Mouse (Mus musculus): ENCODE measurements at regions not wholly inside any gene's neighbourhood (a gene's known extent, or its start where the extent isn't known, plus 50 kb on each side); places are given as distances from the start of the nearest gene placed in this dataset.

GRCm38 (mm10) chr10:43792618-43793017 is 108.9 kb downstream of the Qrsl1 start:
- no peak for DNase-seq

DNA sequence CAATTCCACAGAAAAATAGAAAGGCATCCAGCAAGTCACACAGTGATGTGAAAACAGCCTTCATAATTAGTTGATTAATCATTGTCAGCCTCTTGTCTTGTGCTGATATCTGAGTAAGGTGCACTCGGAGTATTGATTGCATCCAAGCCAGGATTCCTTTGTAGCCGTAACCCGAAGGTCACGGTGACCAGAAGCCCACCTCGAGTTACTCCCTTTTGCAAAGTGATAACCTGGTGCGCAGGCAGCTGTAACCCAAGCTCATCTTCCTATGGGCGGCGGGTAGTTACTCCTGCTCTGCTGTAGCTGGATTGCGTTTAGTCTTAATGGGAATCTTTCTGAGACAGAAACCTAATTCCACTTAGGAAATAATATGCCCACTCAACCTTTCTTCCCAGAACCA is 107.0 kb downstream of the Qrsl1 start:
- DNase-seq, result no peak

DNA sequence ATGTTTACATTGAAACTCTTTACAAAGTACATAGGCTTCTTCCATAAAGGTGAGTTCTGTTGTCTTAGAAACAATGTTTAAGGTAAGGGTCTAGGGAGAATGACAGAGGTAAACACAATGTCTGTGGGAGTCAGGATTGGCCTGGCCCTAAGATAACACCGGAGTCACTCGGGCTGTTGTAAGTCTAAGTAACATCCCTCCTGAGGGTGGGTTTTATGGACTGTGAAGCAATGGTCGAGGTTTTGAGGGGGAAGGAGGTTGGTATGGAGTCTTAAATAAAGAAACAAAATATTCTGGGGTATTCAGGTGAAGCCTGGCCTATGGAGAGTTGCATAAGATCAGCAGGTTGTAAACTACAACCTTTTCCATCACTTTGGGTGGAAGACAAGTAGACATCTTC is 101.5 kb downstream of the Qrsl1 start:
- DNase-seq, result no peak

GRCm38 (mm10) chr10:43815291-43815690 is 86.3 kb downstream of the Qrsl1 start:
- no peak for DNase-seq

GRCm38 (mm10) chr10:43817522-43818198 is 83.9 kb downstream of the Qrsl1 start:
- no peak for DNase-seq

DNA sequence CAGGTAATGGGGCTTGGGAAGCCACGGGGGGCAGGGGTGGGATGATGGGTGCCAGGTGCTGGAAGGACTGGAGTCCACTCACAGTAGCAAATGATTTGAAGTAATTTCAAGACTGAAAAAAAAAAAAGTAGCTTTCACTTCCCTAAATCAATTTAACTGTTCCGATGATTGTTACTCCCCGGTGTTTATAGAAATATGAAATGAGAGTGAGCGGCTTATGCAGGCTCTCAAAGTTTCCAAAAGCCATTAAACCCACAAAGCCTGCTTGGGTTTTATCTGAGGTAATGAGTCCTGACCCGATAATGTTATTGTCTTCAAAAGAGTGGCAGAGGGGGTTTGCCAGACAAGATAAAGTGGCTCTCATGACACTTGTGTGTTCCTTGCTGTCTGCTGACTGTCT is 82.9 kb downstream of the Qrsl1 start:
- DNase-seq, result no peak

GRCm38 (mm10) chr10:43819434-43819833 is 82.1 kb downstream of the Qrsl1 start:
- DNase-seq, result no peak

GRCm38 (mm10) chr10:43822615-43823014 is 78.9 kb downstream of the Qrsl1 start:
- no peak for DNase-seq

DNA sequence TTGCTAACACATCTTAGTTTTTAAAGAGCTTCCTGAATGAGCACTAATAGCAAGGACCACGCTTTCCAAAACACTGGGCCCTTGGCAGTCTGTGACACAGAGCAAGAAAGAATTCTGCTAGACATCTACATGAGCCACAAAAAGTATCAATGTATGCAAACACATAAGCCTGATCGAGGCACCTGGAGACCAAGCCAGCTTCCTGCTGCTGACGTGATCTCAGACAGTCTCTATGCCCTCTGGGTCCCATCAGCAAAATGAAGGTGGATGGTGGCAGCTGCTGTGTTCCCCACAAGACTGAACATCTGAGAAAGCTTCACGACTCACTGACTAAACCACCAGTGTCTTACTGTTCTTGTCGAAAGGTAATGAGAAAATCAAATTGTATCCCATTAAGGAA is 77.5 kb downstream of the Qrsl1 start:
- no peak for DNase-seq
